10 mouse cellular contexts compared by ENCODE assay signal in the genomic region with DNA sequence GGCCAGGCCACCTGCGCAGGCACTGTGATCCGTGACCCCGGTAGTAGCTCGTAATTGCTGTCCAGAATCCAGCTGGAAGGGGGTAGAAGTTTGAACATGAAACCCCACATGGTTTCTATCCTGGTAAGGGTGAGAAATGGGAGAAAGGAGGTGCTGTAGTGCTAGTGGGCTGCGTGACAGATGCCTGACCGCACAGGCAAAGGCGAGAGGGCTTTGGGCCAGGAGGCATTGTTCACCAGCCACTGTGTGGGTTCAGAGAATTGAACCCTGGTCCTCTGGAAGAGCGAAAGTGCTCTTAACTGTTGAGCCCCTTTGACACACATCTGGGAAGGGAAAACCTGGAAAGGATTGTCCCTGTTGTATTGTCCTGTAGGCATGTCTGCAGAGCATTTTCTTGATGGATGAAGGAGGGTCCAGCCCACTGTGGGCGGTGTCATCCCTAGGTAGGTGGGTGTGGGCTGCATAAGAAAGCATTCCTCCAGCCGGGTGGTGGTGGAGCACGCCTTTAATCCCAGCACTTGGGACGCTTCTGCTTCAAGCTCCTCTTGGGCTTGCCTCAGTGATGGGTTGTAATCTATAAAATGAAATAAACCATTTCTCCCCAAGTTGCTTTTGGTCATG. TPM values are rescaled to one million over a fixed set of nuclear protein-coding genes. Genes with fewer than 3 reads are reported as not detected.
DNase-seq lines count a peak whose midpoint lies in the region; ATAC-seq and TF ChIP-seq lines count a peak whose summit lies in the region.
"Had no signal": no experiment of that assay in that cellular context is flagged by ENCODE, and none has a peak within 500 bp of the region (broad histone marks: within the 10 kb centered on the region; RNA-seq: fewer than 3 reads in every experiment).

No protein-coding gene starts in this region.

- no peak for TF ChIP-seq EP300 in liver, postnatal 0 days (IDR thresholded peaks at IDR 0.05; ENCODE audit: low read depth)

- peak overlapping the region; percentile 47 for H3K9ac ChIP-seq in heart, embryonic 14.5 days (ENCODE audit: low read length)
- H3K9ac ChIP-seq in forebrain, postnatal 0 days: peak overlapping the region; percentile 39; the same call in 1 of the 2 replicates
- H3K9ac ChIP-seq in liver, postnatal 0 days (replicated peaks): peak overlapping the region; percentile 27; the same call in 1 of the 2 replicates

- no peaks in the 10 kb centered on the region for H3K9me3 ChIP-seq in heart, embryonic 14.5 days (ENCODE audit: control insufficient read depth, low read length)
- no peaks in the 10 kb centered on the region for H3K9me3 ChIP-seq in forebrain, postnatal 0 days (ENCODE audit: low read length)
- H3K9me3 ChIP-seq in liver, postnatal 0 days (ENCODE audit: low read length): no peaks in the 10 kb centered on the region
- H3K9me3 ChIP-seq: G1E; megakaryocyte, embryonic 14.5 days had no signal

- no peak for ATAC-seq in heart, embryonic 14.5 days (ENCODE audit: insufficient number of reproducible peaks, insufficient read depth, low FRiP score, low read depth)
- peak; percentile 34 for ATAC-seq in forebrain, postnatal 0 days
- ATAC-seq in liver, postnatal 0 days: no peak

- peaks cover 0 to 8% of the 10 kb centered on the region in 2 experiments; a peak in 2 of 4 replicates for H3K4me1 ChIP-seq in heart, embryonic 14.5 days (ENCODE audit: control insufficient read depth in 2 of 2, insufficient read depth in 2 of 2, low read length in 2 of 2)
- H3K4me1 ChIP-seq in forebrain, postnatal 0 days (ENCODE audit: insufficient read depth): peaks cover 8% of the 10 kb centered on the region; the same call in 1 of the 2 replicates
- H3K4me1 ChIP-seq in liver, postnatal 0 days (ENCODE audit: insufficient read depth): peaks cover 8% of the 10 kb centered on the region

- H3K27ac ChIP-seq in heart, embryonic 14.5 days (replicated peaks in 1 of 2; ENCODE audit: control insufficient read depth in 1 of 2, insufficient read depth in 1 of 2, low read depth in 2 of 2, low read length in 2 of 2): no peak overlapping the region
- H3K27ac ChIP-seq in forebrain, postnatal 0 days (ENCODE audit: low read depth, low read length): no peak overlapping the region
- H3K27ac ChIP-seq in liver, postnatal 0 days (ENCODE audit: low read depth): no peak overlapping the region

- peak overlapping the region; percentile 38 to 39 for H3K4me3 ChIP-seq in heart, embryonic 14.5 days (ENCODE audit: control insufficient read depth in 1 of 2, insufficient read depth in 1 of 2, low read depth in 1 of 2, low read length in 2 of 2)
- H3K4me3 ChIP-seq in forebrain, postnatal 0 days (ENCODE audit: low read depth, low read length): peak overlapping the region; percentile 38
- peak overlapping the region; percentile 29 for H3K4me3 ChIP-seq in liver, postnatal 0 days (ENCODE audit: low read depth, low read length)

- peaks cover 4% of the 10 kb centered on the region; the same call in 1 of the 2 replicates for H3K27me3 ChIP-seq in heart, embryonic 14.5 days (ENCODE audit: control insufficient read depth, insufficient read depth, low read length)
- no peaks in the 10 kb centered on the region for H3K27me3 ChIP-seq in forebrain, postnatal 0 days (ENCODE audit: insufficient read depth, low read length)
- no peaks in the 10 kb centered on the region for H3K27me3 ChIP-seq in liver, postnatal 0 days (ENCODE audit: insufficient read depth, low read length)

- intact Hi-C loops in heart, postnatal 36 days (cut with DNase I): no loop called here

- WGBS in heart, embryonic 14.5 days: 32% methylated on average over 12 of the region's 12 CpGs
- 39% methylated on average over 12 of the region's 12 CpGs for WGBS in forebrain, postnatal 0 days
- 48% methylated on average over 12 of the region's 12 CpGs for WGBS in liver, postnatal 0 days (ENCODE audit: insufficient replicate concordance)

- peaks cover 13% of the 10 kb centered on the region for H3K36me3 ChIP-seq in heart, embryonic 14.5 days (ENCODE audit: control insufficient read depth, insufficient read depth, low read length)
- H3K36me3 ChIP-seq in forebrain, postnatal 0 days (ENCODE audit: insufficient read depth): no peaks in the 10 kb centered on the region
- no peaks in the 10 kb centered on the region; the same call in 1 of the 2 replicates for H3K36me3 ChIP-seq in liver, postnatal 0 days (replicated peaks; ENCODE audit: insufficient read depth, low read length)

- H3K4me2 ChIP-seq in heart, embryonic 14.5 days (ENCODE audit: low read length): peak overlapping the region; percentile 67
- peak overlapping the region; percentile 52 for H3K4me2 ChIP-seq in forebrain, postnatal 0 days (ENCODE audit: low read depth)
- H3K4me2 ChIP-seq in liver, postnatal 0 days (ENCODE audit: low read depth, low read length): peak overlapping the region; percentile 66

- TF ChIP-seq CTCF in forebrain, postnatal 0 days (IDR thresholded peaks at IDR 0.05; ENCODE audit: low read depth): no peak
- no peak for TF ChIP-seq CTCF in liver, postnatal 0 days (IDR thresholded peaks at IDR 0.05; ENCODE audit: low read depth)

- DNase-seq in heart, postnatal 36 days: no peak
- DNase-seq in R1 (ENCODE audit: low read depth, low spot score): peak; percentile 98
- DNase-seq in forebrain, postnatal 0 days: no peak
- DNase-seq in liver, postnatal 0 days: no peak
- no peak for DNase-seq in embryo, embryonic 11 days
- DNase-seq in B cell, adult 2 months: no peak
- DNase-seq in cerebellum, postnatal 4 days (ENCODE audit: low spot score in 2 of 2): no peak

RNA-seq across cellular contexts. Expression of gene Sirt4, which starts 8.3 kb away (rescaled TPM):
- 19.2 and 22.5 TPM in 2 replicates for polyA plus RNA-seq in heart, embryonic 14.5 days (2014; fragmentation: Nextera tagmentation; extraction: Ambion mirVana)
- total RNA-seq in heart, postnatal 36 days (2021): 10 to 100 TPM; 17.9 to 18.1 TPM
- total RNA-seq in forebrain, postnatal 0 days (2014; rRNA removed): 34.5 and 36.3 TPM in 2 replicates
- 18.3 and 18.8 TPM in 2 replicates for polyA plus RNA-seq in forebrain, postnatal 0 days (2015; fragmentation: Nextera tagmentation; extraction: Ambion mirVana)
- 3.5 and 3.9 TPM in 2 replicates for polyA plus RNA-seq in liver, postnatal 0 days (2015; fragmentation: Nextera tagmentation; extraction: Ambion mirVana)

RNA-seq across cellular contexts. Expression of gene Pla2g1b, which starts 10.2 kb away (rescaled TPM):
- polyA plus RNA-seq in heart, embryonic 14.5 days (2014; fragmentation: Nextera tagmentation; extraction: Ambion mirVana): not detected in 2 replicates
- total RNA-seq in heart, postnatal 36 days (2021): not detected
- total RNA-seq in forebrain, postnatal 0 days (2014; rRNA removed): not detected in 2 replicates
- polyA plus RNA-seq in forebrain, postnatal 0 days (2015; fragmentation: Nextera tagmentation; extraction: Ambion mirVana): not detected in 2 replicates
- not detected in 2 replicates for polyA plus RNA-seq in liver, postnatal 0 days (2015; fragmentation: Nextera tagmentation; extraction: Ambion mirVana)
- total RNA-seq: G1E had no signal

RNA-seq across cellular contexts. Expression of gene Pxn, which starts 30.3 kb away (rescaled TPM):
- polyA plus RNA-seq in heart, embryonic 14.5 days (2014; fragmentation: Nextera tagmentation; extraction: Ambion mirVana): 14.4 and 19.1 TPM in 2 replicates
- total RNA-seq in heart, postnatal 36 days (2021): 10 to 100 TPM; 36.2 to 37.9 TPM
- total RNA-seq in forebrain, postnatal 0 days (2014; rRNA removed): 23.5 and 29.8 TPM in 2 replicates
- polyA plus RNA-seq in forebrain, postnatal 0 days (2015; fragmentation: Nextera tagmentation; extraction: Ambion mirVana): 14.1 and 14.8 TPM in 2 replicates
- 14.9 and 16.3 TPM in 2 replicates for polyA plus RNA-seq in liver, postnatal 0 days (2015; fragmentation: Nextera tagmentation; extraction: Ambion mirVana)

RNA-seq across cellular contexts. Expression of gene Msi1, which starts 46.8 kb away (rescaled TPM):
- polyA plus RNA-seq in heart, embryonic 14.5 days (2014; fragmentation: Nextera tagmentation; extraction: Ambion mirVana): 2.7 and 3.3 TPM in 2 replicates
- total RNA-seq in heart, postnatal 36 days (2021): 1 to 10 TPM in 1 of 2 experiments, under 1 TPM in 1; 0.92 to 1.2 TPM
- total RNA-seq in forebrain, postnatal 0 days (2014; rRNA removed): 53.8 and 65.9 TPM in 2 replicates
- polyA plus RNA-seq in forebrain, postnatal 0 days (2015; fragmentation: Nextera tagmentation; extraction: Ambion mirVana): 48.2 and 49.9 TPM in 2 replicates
- 0.15 and 0.26 TPM in 2 replicates for polyA plus RNA-seq in liver, postnatal 0 days (2015; fragmentation: Nextera tagmentation; extraction: Ambion mirVana)
